ENCODE assay signal across 25 mouse cellular contexts in the genomic region with DNA sequence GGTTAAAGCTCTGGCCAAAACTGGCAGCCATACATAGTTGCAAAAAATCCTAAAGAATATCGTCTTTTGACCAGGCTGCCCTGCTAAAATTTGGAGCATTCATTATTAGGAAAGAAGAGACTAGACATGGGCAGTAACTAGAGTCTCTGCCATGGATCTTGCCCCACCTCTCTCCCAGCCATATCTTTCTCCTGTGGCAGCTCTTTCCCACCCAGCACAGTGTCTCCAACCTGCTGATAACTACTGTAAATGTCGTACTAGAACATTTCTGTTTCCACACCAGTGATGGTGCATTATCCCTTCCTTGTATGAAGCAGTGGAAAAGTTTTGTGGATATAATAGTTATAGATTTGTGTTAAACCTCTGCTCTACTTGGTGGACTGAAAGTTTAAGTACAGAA.
"Had no signal": no experiment of that assay in that cellular context is flagged by ENCODE, and none has a peak within 500 bp of the region (broad histone marks: within the 10 kb centered on the region; RNA-seq: fewer than 3 reads in every experiment).

No protein-coding gene starts in this region.

- H3K27ac ChIP-seq: heart, adult 2 months; heart, embryonic 13.5 days; heart, embryonic 15.5 days; hindbrain, embryonic 13.5 days; hindbrain, embryonic 15.5 days; hindbrain, postnatal 0 days; kidney, embryonic 15.5 days; kidney, postnatal 0 days; limb, embryonic 10.5 days; limb, embryonic 12.5 days; liver, embryonic 15.5 days had no signal

- H3K9me3 ChIP-seq: heart, embryonic 13.5 days; heart, embryonic 15.5 days; hindbrain, embryonic 13.5 days; hindbrain, embryonic 15.5 days; kidney, embryonic 15.5 days; limb, embryonic 10.5 days; limb, embryonic 12.5 days; liver, embryonic 15.5 days had no signal

- ATAC-seq: hindbrain, postnatal 0 days; intestine, embryonic 16.5 days had no signal

- H3K4me1 ChIP-seq: heart, embryonic 15.5 days; hindbrain, embryonic 13.5 days; hindbrain, embryonic 15.5 days; kidney, embryonic 15.5 days; limb, embryonic 10.5 days; limb, embryonic 12.5 days had no signal

- H3K4me3 ChIP-seq: heart, adult 2 months; heart, embryonic 13.5 days; heart, embryonic 15.5 days; hindbrain, embryonic 13.5 days; hindbrain, embryonic 15.5 days; kidney, embryonic 15.5 days; limb, embryonic 10.5 days; limb, embryonic 12.5 days; liver, embryonic 15.5 days had no signal

- H3K9ac ChIP-seq: heart, embryonic 13.5 days; heart, embryonic 15.5 days; hindbrain, embryonic 13.5 days; hindbrain, embryonic 15.5 days; kidney, embryonic 15.5 days; limb, embryonic 12.5 days; liver, embryonic 15.5 days had no signal

- H3K36me3 ChIP-seq: hindbrain, embryonic 15.5 days; limb, embryonic 10.5 days; liver, embryonic 15.5 days had no signal

- H3K4me2 ChIP-seq: heart, embryonic 11.5 days; heart, embryonic 13.5 days; heart, embryonic 15.5 days; hindbrain, embryonic 13.5 days; hindbrain, embryonic 15.5 days; kidney, embryonic 15.5 days; limb, embryonic 12.5 days; liver, embryonic 15.5 days had no signal

- H3K27me3 ChIP-seq: heart, embryonic 13.5 days; heart, embryonic 15.5 days; hindbrain, embryonic 13.5 days; hindbrain, embryonic 15.5 days; kidney, embryonic 15.5 days; limb, embryonic 12.5 days; liver, embryonic 15.5 days had no signal

- DNase-seq: gastrocnemius, postnatal 14 days; gastrocnemius, postnatal 36 days; heart, adult 11 months; heart, adult 2 months; heart, postnatal 14 days; heart, postnatal 36 days; kidney, adult 11 months; kidney, adult 2 months; kidney, adult 9 months; kidney, postnatal 14 days; kidney, postnatal 36 days; layer of hippocampus, adult 9-11 months; layer of hippocampus, postnatal 36 days had no signal
